Mouse (Mus musculus) hindbrain, embryonic 13.5 days (tissue): ENCODE measurements around the gene Pianp. TPM values are rescaled to one million over a fixed set of nuclear protein-coding genes. Genes with fewer than 3 reads are reported as not detected.

Source experiments
- ATAC-seq: fragments of 200-750 bp; cut with Nextera tagmentation; 2 replicates; pipeline ENCODE4 v1.8.0; 2017; ENCODE audit warnings: moderate TSS enrichment; ENCODE audit not compliant: low FRiP score
- H3K27ac ChIP-seq: fragments of 300-500 bp; sonication (generic); 2 replicates; pipeline ENCODE4 v1.5.1; 2015; ENCODE audit warnings: inconsistent platforms, mild to moderate bottlenecking, moderate library complexity
- H3K27me3 ChIP-seq: fragments of 300-500 bp; sonication (generic); 2 replicates; pipeline ENCODE4 v1.6.1; 2015; ENCODE audit warnings: mild to moderate bottlenecking, inconsistent platforms
- H3K36me3 ChIP-seq: fragments of 300-500 bp; sonication (generic); 2 replicates; pipeline ENCODE4 v1.6.1; 2015; ENCODE audit warnings: mild to moderate bottlenecking, inconsistent platforms
- H3K4me1 ChIP-seq: fragments of 300-500 bp; sonication (generic); replicated peaks from 2 replicates; pipeline ENCODE4 v1.6.1; 2015; ENCODE audit warnings: inconsistent platforms
- H3K4me2 ChIP-seq: fragments of 300-500 bp; sonication (generic); 2 replicates; pipeline ENCODE4 v1.6.1; 2015; ENCODE audit warnings: inconsistent platforms, mild to moderate bottlenecking, moderate library complexity
- H3K4me3 ChIP-seq: fragments of 300-500 bp; sonication (generic); 2 replicates; pipeline ENCODE4 v1.5.1; 2015; ENCODE audit warnings: mild to moderate bottlenecking, inconsistent platforms
- H3K9ac ChIP-seq: fragments of 300-500 bp; sonication (generic); 2 replicates; pipeline ENCODE4 v1.6.1; 2015; ENCODE audit warnings: mild to moderate bottlenecking, inconsistent platforms
- H3K9me3 ChIP-seq: fragments of 300-500 bp; sonication (generic); 2 replicates; pipeline ENCODE4 v1.6.1; 2016; ENCODE audit warnings: inconsistent platforms
- WGBS: fragments of 180-500 bp; shearing (Covaris S2); methylation state at CpG from one replicate; pipeline ENCODE4 v1.1.7; 2015; 5-methylcytosine and 5-hydroxymethylcytosine counted together
- polyA plus RNA-seq: library from polyadenylated mRNA; unstranded; fragments of >200 nt; fragmentation: Nextera tagmentation; extraction: Ambion mirVana; gene quantifications from 2 replicates; pipeline ENCODE4 v1.2.1, GENCODE M21; 2015

Gene Pianp
- polyA plus RNA-seq: 29.3 and 31.6 TPM in 2 replicates

GRCm38 (mm10) chr6:124996551-124997501 lies at the start of gene Pianp:
Pianp (plus strand) TSS chr6:124996694.
- H3K9ac ChIP-seq: peak within 1 kb of the TSS; percentile 93
- peak; percentile 85 for ATAC-seq
- peak within 1 kb of the TSS; percentile 84 for H3K4me2 ChIP-seq
- under 1% methylated on average over 49 of the region's 78 CpGs for WGBS
- peaks cover 87% of the 10 kb centered on the region for H3K27me3 ChIP-seq
- peaks cover 24% of the 10 kb centered on the region for H3K36me3 ChIP-seq
- H3K27ac ChIP-seq: peak within 1 kb of the TSS; percentile 84
- H3K9me3 ChIP-seq: no peaks in the 10 kb centered on the region
- H3K4me1 ChIP-seq: peaks cover 42% of the 10 kb centered on the region
- H3K4me3 ChIP-seq: peak within 1 kb of the TSS; percentile 74

- H3K36me3 ChIP-seq: peaks cover 41% of the 10 kb centered on the region
- H3K27ac ChIP-seq: no peak overlapping the region
- H3K4me1 ChIP-seq: no peaks in the 10 kb centered on the region
- no peak overlapping the region for H3K4me2 ChIP-seq
- ATAC-seq: no peak
- no peaks in the 10 kb centered on the region for H3K27me3 ChIP-seq
- no peak overlapping the region for H3K9ac ChIP-seq
- no peak overlapping the region for H3K4me3 ChIP-seq
- 81% methylated on average over 2 of the region's 2 CpGs for WGBS
- no peaks in the 10 kb centered on the region for H3K9me3 ChIP-seq
Observed at GRCm38 (mm10) chr6:124953991-124954715, 42.3 kb upstream of the Pianp start.

- Histone ChIP-seq H3K36me3 (peaks cover 51% of the 10 kb centered on the region), H3K27ac (no peak overlapping the region), H3K9me3 (no peaks in the 10 kb centered on the region), H3K9ac (no peak overlapping the region), H3K4me2 (no peak overlapping the region), H3K27me3 (no peaks in the 10 kb centered on the region), H3K4me3 (no peak overlapping the region), H3K4me1 (no peaks in the 10 kb centered on the region)
- no peak for ATAC-seq
- WGBS: 97% methylated on average over 4 of the region's 4 CpGs
Observed at GRCm38 (mm10) chr6:124955212-124955611, 41.3 kb upstream of the Pianp start.

GRCm38 (mm10) chr6:124958127-124958526 lies 38.4 kb upstream of the Pianp start:
- no peaks in the 10 kb centered on the region for H3K27me3 ChIP-seq
- no peak for ATAC-seq
- 87% methylated on average over 3 of the region's 3 CpGs for WGBS
- H3K9me3 ChIP-seq: no peaks in the 10 kb centered on the region
- peaks cover 76% of the 10 kb centered on the region for H3K36me3 ChIP-seq
- no peak overlapping the region for H3K4me2 ChIP-seq
- H3K27ac ChIP-seq: no peak overlapping the region
- H3K4me3 ChIP-seq: no peak overlapping the region
- H3K9ac ChIP-seq: no peak overlapping the region
- H3K4me1 ChIP-seq: no peaks in the 10 kb centered on the region

GRCm38 (mm10) chr6:124959960-124960359 lies 36.5 kb upstream of the Pianp start:
- Histone ChIP-seq H3K36me3 (peaks cover 76% of the 10 kb centered on the region), H3K27me3 (no peaks in the 10 kb centered on the region), H3K27ac (no peak overlapping the region), H3K4me2 (no peak overlapping the region), H3K9ac (no peak overlapping the region), H3K4me1 (peaks cover 9% of the 10 kb centered on the region), H3K9me3 (no peaks in the 10 kb centered on the region), H3K4me3 (no peak overlapping the region)
- no peak for ATAC-seq
- 94% methylated on average over 13 of the region's 13 CpGs for WGBS

GRCm38 (mm10) chr6:124961021-124961420 lies 35.5 kb upstream of the Pianp start:
- peaks cover 65% of the 10 kb centered on the region for H3K36me3 ChIP-seq
- ATAC-seq: no peak
- no peaks in the 10 kb centered on the region for H3K9me3 ChIP-seq
- 0 out of 2 replicates have a peak overlapping the region, but pooled peaks have one; percentile 3 for H3K9ac ChIP-seq
- peaks cover 11% of the 10 kb centered on the region for H3K4me1 ChIP-seq
- H3K27me3 ChIP-seq: no peaks in the 10 kb centered on the region
- H3K4me2 ChIP-seq: no peak overlapping the region
- H3K4me3 ChIP-seq: no peak overlapping the region
- 95% methylated on average over 12 of the region's 12 CpGs for WGBS
- H3K27ac ChIP-seq: no peak overlapping the region

GRCm38 (mm10) chr6:124964638-124965037 lies 31.9 kb upstream of the Pianp start:
- Histone ChIP-seq H3K9ac (peak overlapping the region; percentile 90), H3K4me3 (peak overlapping the region; percentile 78), H3K4me1 (peaks cover 17% of the 10 kb centered on the region), H3K36me3 (peaks cover 36% of the 10 kb centered on the region), H3K9me3 (no peaks in the 10 kb centered on the region), H3K4me2 (peak overlapping the region; percentile 94), H3K27ac (peak overlapping the region; percentile 92), H3K27me3 (no peaks in the 10 kb centered on the region)
- ATAC-seq: peak; percentile 53
- 43% methylated on average over 16 of the region's 16 CpGs for WGBS

- H3K27ac ChIP-seq: peak within 1 kb of the TSS; percentile 92
- peaks cover 17% of the 10 kb centered on the region for H3K4me1 ChIP-seq
- peak within 1 kb of the TSS; percentile 94 for H3K4me2 ChIP-seq
- no peaks in the 10 kb centered on the region for H3K27me3 ChIP-seq
- peak; percentile 94 for ATAC-seq
- no peaks in the 10 kb centered on the region for H3K9me3 ChIP-seq
- under 1% methylated on average over 68 of the region's 68 CpGs for WGBS
- H3K4me3 ChIP-seq: peak within 1 kb of the TSS; percentile 78
- peaks cover 30% of the 10 kb centered on the region for H3K36me3 ChIP-seq
- peak within 1 kb of the TSS; percentile 90 for H3K9ac ChIP-seq
Observed at GRCm38 (mm10) chr6:124965088-124965719, 31.3 kb upstream of the Pianp start, which contains the start of gene Cops7a. Cops7a (minus strand) TSS chr6:124965538.

- Histone ChIP-seq H3K9me3 (no peaks in the 10 kb centered on the region), H3K27ac (peak overlapping the region; percentile 92), H3K36me3 (peaks cover 25% of the 10 kb centered on the region), H3K9ac (peak overlapping the region; percentile 90), H3K4me1 (peaks cover 17% of the 10 kb centered on the region), H3K4me2 (peak overlapping the region; percentile 94), H3K4me3 (peak overlapping the region; percentile 78), H3K27me3 (0 out of 2 replicates have a peak, but pooled peaks cover 2% of the 10 kb centered on the region)
- ATAC-seq: peak; percentile 9
- WGBS: 13% methylated on average over 15 of the region's 15 CpGs
Observed at GRCm38 (mm10) chr6:124965747-124966146, 30.7 kb upstream of the Pianp start.

- ATAC-seq: no peak
- peaks cover 16% of the 10 kb centered on the region for H3K36me3 ChIP-seq
- WGBS: 98% methylated on average over 7 of the region's 7 CpGs
- peak overlapping the region; percentile 94 for H3K4me2 ChIP-seq
- peak overlapping the region; percentile 90; the same call in 1 of the 2 replicates for H3K9ac ChIP-seq
- no peak overlapping the region for H3K27ac ChIP-seq
- H3K9me3 ChIP-seq: no peaks in the 10 kb centered on the region
- peak overlapping the region; percentile 78 for H3K4me3 ChIP-seq
- peaks cover 17% of the 10 kb centered on the region for H3K4me1 ChIP-seq
- H3K27me3 ChIP-seq: 0 out of 2 replicates have a peak, but pooled peaks cover 2% of the 10 kb centered on the region
Observed at GRCm38 (mm10) chr6:124966466-124967118, 29.9 kb upstream of the Pianp start.

- Histone ChIP-seq H3K9ac (no peak overlapping the region), H3K9me3 (no peaks in the 10 kb centered on the region), H3K4me3 (no peak overlapping the region), H3K27me3 (0 out of 2 replicates have a peak, but pooled peaks cover 2% of the 10 kb centered on the region), H3K27ac (no peak overlapping the region), H3K4me1 (peaks cover 17% of the 10 kb centered on the region), H3K4me2 (no peak overlapping the region), H3K36me3 (peaks cover 7% of the 10 kb centered on the region)
- no peak for ATAC-seq
- 71% methylated on average over 4 of the region's 4 CpGs for WGBS
Observed at GRCm38 (mm10) chr6:124967766-124968165, 28.7 kb upstream of the Pianp start.
